Mouse (Mus musculus) heart, embryonic 13.5 days (tissue): Measurements from ENCODE around the gene Ccdc13. TPM values are rescaled to one million over a fixed set of nuclear protein-coding genes. Genes with fewer than 3 reads are reported as not detected.

Experiments
- ATAC-seq: fragments of 200-750 bp; cut with Nextera tagmentation; 2 replicates; pipeline ENCODE4 v1.8.0; 2017; ENCODE audit warnings: moderate TSS enrichment; ENCODE audit not compliant: insufficient number of reproducible peaks, low FRiP score, low TSS enrichment; ENCODE audit errors: extremely low read depth
- H3K27ac ChIP-seq: fragments of 300-500 bp; sonication (generic); replicated peaks from 2 replicates; pipeline ENCODE4 v1.5.1; 2015; ENCODE audit warnings: moderate library complexity, mild to moderate bottlenecking, inconsistent platforms
- H3K27me3 ChIP-seq: fragments of 300-500 bp; sonication (generic); replicated peaks from 2 replicates; pipeline ENCODE4 v1.6.1; 2015; ENCODE audit warnings: mild to moderate bottlenecking, inconsistent platforms
- H3K36me3 ChIP-seq: fragments of 300-500 bp; sonication (generic); 2 replicates; pipeline ENCODE4 v1.6.1; 2015; ENCODE audit warnings: mild to moderate bottlenecking, inconsistent platforms
- H3K4me1 ChIP-seq: fragments of 300-500 bp; sonication (generic); 2 replicates; pipeline ENCODE4 v1.6.1; 2015; ENCODE audit warnings: inconsistent platforms
- H3K4me2 ChIP-seq: fragments of 300-500 bp; sonication (generic); 2 replicates; pipeline ENCODE4 v1.6.1; 2015; ENCODE audit warnings: inconsistent platforms, mild to moderate bottlenecking, moderate library complexity
- H3K4me3 ChIP-seq: fragments of 300-500 bp; sonication (generic); 2 replicates; pipeline ENCODE4 v1.5.1; 2015; ENCODE audit warnings: moderate library complexity, mild to moderate bottlenecking, inconsistent platforms
- H3K9ac ChIP-seq: fragments of 300-500 bp; sonication (generic); 2 replicates; pipeline ENCODE4 v1.6.1; 2015; ENCODE audit warnings: inconsistent platforms, mild to moderate bottlenecking, moderate library complexity
- H3K9me3 ChIP-seq: fragments of 300-500 bp; sonication (generic); 2 replicates; pipeline ENCODE4 v1.6.1; 2016; ENCODE audit warnings: inconsistent platforms
- WGBS: fragments of 180-500 bp; shearing (Covaris S2); methylation state at CpG from one replicate; pipeline ENCODE4 v1.1.7; 2015; ENCODE audit warnings: mixed read lengths; 5-methylcytosine and 5-hydroxymethylcytosine counted together
- polyA plus RNA-seq: library from polyadenylated mRNA; unstranded; fragments of >200 nt; fragmentation: Nextera tagmentation; extraction: Ambion mirVana; gene quantifications from 2 replicates; pipeline ENCODE4 v1.2.1, GENCODE M21; 2015

Ccdc13 gene
- polyA plus RNA-seq, 1 experiment from 2014 or later = not detected

DNA sequence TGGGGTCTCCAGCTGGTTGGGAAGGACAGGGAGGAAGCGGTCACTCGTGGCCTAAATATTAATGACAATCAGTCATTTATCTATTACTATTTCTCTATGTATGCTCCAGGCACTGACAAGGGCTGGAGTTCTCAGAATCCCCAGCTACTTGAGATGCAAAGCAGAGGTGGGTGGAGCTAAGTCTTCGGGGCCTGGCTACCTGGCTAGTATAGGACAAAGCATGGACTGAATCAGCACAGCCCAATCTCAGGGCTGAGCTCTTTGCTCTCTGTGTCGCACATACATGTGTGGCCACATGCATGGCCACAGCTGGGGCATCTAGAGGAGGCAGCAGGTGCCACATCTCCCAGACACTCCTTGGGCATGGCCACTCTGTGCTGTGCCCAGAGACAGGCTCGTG lies 18.5 kb downstream of the Ccdc13 start:
- 63% methylated on average over 5 of the region's 5 CpGs for WGBS
- no peak overlapping the region for H3K4me3 ChIP-seq
- H3K27me3 ChIP-seq = no peaks in the 10 kb centered on the region
- ATAC-seq = no peak
- H3K4me2 ChIP-seq = no peak overlapping the region
- H3K4me1 ChIP-seq = peaks cover 14% of the 10 kb centered on the region
- H3K27ac ChIP-seq = no peak overlapping the region
- H3K9ac ChIP-seq = no peak overlapping the region
- no peaks in the 10 kb centered on the region for H3K9me3 ChIP-seq
- H3K36me3 ChIP-seq = no peaks in the 10 kb centered on the region

DNA sequence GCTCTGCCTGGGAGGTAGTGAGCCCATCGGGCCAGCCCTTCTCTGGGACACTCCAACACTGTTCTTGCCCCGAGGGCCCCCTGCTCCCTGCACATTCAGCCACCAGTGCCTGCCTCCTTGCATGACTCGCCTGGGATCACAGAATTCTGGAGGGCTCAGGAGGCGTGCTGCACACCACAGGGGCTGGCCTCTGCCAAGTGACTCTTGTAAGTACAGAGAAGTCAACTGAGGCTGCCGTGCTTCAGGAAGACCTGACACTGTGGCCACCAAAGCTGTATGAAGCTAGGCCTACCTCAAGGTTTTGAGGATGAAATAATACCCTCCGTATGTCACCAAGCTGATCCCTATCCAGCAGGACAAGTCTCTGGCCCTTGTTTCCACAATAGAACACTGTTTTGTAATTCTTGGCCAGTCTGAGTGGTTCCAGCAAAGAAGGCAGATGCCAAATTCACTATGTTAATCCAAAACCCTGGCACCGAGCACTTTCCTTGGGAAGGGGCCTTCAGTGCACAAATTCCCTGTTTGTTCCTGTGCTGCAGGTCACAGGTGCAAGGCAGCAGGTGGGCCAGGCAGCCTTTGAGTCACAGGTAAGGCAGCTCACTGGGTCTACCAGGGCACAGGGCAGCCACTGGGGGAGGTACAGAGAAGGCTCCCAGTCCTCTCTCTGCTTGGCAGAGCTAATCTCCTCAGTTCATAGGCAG lies 19.3 kb downstream of the Ccdc13 start:
- H3K36me3 ChIP-seq = no peaks in the 10 kb centered on the region
- no peak overlapping the region for H3K4me2 ChIP-seq
- WGBS = 47% methylated on average over 7 of the region's 7 CpGs
- no peaks in the 10 kb centered on the region for H3K9me3 ChIP-seq
- H3K4me1 ChIP-seq = peaks cover 14% of the 10 kb centered on the region
- 0 out of 2 replicates have a peak overlapping the region, but pooled peaks have one; percentile 1 for H3K9ac ChIP-seq
- ATAC-seq = no peak
- no peak overlapping the region for H3K4me3 ChIP-seq
- no peak overlapping the region for H3K27ac ChIP-seq
- H3K27me3 ChIP-seq = no peaks in the 10 kb centered on the region

DNA sequence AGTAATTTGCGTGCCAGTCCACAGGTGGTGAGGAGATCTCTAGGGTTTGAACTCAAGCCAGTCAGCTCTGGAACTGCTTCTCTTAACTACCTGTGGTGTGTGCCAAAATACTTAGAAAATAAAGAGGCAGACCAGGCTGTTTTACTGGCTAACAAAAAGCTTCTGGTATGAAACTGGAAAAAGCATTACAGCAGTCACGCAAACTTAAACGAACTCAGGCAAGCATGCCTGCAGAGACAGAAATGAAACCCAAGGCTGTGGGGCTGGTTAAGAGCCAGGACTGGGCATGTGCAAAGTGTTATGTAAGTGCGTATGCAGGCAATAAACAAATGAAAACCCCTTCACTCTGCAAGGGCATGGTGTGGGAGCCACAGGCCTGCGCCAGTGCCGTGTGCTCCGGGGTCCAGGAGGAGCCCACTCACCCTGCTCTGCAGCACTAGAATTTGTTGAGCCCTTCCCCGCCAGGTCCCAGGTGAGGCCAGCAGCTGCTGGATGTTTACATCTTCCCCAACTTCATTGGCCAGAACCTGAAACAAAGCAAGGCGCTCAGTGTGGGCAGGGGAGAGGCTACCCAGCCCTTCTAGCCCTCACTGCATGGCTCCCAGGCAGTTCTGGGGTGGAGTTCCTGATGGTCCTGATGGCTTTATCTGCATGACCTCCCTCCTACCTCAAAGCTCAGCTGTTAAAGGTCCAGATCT lies 20.0 kb downstream of the Ccdc13 start:
- Histone ChIP-seq H3K4me1 (peaks cover 14% of the 10 kb centered on the region), H3K9ac (0 out of 2 replicates have a peak overlapping the region, but pooled peaks have one; percentile 40), H3K27ac (no peak overlapping the region), H3K36me3 (no peaks in the 10 kb centered on the region), H3K9me3 (no peaks in the 10 kb centered on the region), H3K4me3 (no peak overlapping the region), H3K27me3 (no peaks in the 10 kb centered on the region), H3K4me2 (no peak overlapping the region)
- ATAC-seq = no peak
- WGBS = 77% methylated on average over 9 of the region's 9 CpGs

DNA sequence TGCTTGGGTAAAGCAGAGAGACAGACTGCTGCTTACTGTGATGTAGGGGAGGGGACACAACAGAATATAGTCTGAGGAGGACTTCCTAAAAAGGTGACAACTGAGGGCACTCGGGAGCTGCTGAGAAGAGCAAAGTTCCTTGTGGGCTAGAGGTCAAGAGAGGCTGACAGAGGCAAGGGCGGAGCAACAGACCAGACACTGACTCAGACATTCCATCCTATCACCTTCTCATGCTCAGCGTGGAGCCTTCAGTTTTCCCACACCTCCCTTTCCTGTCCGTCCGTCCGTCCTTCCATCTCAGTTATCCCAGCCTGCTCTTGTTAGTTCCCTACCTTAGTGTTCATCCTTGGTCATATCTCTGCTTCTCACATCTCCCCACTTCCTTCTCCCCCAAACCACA lies 24.1 kb downstream of the Ccdc13 start:
- peaks cover 19% of the 10 kb centered on the region for H3K4me1 ChIP-seq
- H3K4me2 ChIP-seq = no peak overlapping the region
- H3K36me3 ChIP-seq = no peaks in the 10 kb centered on the region
- ATAC-seq = no peak
- H3K27ac ChIP-seq = no peak overlapping the region
- 0 out of 2 replicates have a peak, but pooled peaks cover 17% of the 10 kb centered on the region for H3K27me3 ChIP-seq
- no peaks in the 10 kb centered on the region for H3K9me3 ChIP-seq
- no peak overlapping the region for H3K4me3 ChIP-seq
- 33% methylated on average over 6 of the region's 6 CpGs for WGBS
- H3K9ac ChIP-seq = no peak overlapping the region

DNA sequence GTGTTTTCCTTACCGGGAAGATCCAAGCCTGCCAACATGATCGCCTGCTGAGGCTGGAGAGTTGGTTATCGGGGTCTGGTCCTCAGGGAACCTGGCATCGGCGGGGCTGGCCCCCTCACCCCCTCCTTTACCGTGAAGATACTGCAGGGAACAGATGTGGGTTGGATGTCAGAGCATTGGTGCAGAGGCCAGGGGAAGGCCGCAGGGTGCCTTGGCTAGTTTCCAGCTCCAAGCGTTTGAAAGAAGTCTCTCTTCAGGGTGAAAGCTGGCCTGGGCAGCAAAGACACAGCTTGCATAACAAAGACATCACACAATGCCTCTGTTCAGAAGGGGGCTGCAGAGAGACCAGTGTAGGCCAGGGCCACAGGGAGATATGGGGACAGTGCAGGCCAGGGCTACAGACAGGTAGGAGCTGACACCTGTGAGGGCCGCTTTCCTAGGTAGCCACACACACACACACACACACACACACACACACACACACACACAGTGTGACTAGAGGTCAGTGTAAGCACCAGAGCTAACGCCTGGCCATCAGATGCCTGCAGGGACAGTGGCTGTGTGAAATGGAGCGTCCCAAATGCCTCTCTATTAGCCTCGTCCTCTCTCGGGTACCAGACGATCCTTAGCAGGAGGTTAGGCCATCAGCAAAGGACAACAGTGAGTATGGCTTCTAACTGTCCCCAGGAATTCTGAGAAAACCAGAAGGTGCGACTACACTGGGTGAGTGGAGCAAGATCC lies 29.0 kb downstream of the Ccdc13 start:
- Histone ChIP-seq H3K27me3 (0 out of 2 replicates have a peak, but pooled peaks cover 17% of the 10 kb centered on the region), H3K36me3 (no peaks in the 10 kb centered on the region), H3K4me3 (no peak overlapping the region), H3K4me2 (no peak overlapping the region), H3K27ac (no peak overlapping the region; the same call in 1 of the 2 replicates), H3K4me1 (peaks cover 39% of the 10 kb centered on the region), H3K9ac (peak overlapping the region; percentile 52; the same call in 1 of the 2 replicates), H3K9me3 (no peaks in the 10 kb centered on the region)
- no peak for ATAC-seq
- WGBS = 31% methylated on average over 15 of the region's 15 CpGs

DNA sequence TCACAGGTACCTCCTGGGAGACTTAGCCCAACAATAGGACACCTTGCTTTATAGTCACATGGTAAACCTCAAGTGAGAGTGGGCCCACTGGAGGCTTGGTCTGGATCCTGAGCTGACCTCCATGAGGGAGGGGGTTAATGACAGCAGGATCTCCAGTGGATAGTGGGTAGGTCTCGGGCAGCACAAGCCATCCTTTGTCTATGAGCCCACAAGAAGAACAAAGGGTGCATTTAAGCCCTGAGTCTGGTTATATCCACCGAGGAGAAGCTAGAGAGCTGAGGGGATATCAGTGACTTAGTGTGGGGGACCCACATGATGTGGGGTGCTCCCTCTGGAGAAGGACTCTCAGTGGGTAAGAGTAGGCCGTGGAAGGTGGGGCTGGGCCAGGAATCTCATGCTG lies 30.8 kb downstream of the Ccdc13 start:
- no peak overlapping the region for H3K27ac ChIP-seq
- peaks cover 46% of the 10 kb centered on the region for H3K4me1 ChIP-seq
- no peak for ATAC-seq
- H3K4me2 ChIP-seq = no peak overlapping the region
- H3K36me3 ChIP-seq = no peaks in the 10 kb centered on the region
- 65% methylated on average over 3 of the region's 3 CpGs for WGBS
- H3K9ac ChIP-seq = no peak overlapping the region
- 0 out of 2 replicates have a peak, but pooled peaks cover 17% of the 10 kb centered on the region for H3K27me3 ChIP-seq
- no peaks in the 10 kb centered on the region for H3K9me3 ChIP-seq
- no peak overlapping the region for H3K4me3 ChIP-seq

DNA sequence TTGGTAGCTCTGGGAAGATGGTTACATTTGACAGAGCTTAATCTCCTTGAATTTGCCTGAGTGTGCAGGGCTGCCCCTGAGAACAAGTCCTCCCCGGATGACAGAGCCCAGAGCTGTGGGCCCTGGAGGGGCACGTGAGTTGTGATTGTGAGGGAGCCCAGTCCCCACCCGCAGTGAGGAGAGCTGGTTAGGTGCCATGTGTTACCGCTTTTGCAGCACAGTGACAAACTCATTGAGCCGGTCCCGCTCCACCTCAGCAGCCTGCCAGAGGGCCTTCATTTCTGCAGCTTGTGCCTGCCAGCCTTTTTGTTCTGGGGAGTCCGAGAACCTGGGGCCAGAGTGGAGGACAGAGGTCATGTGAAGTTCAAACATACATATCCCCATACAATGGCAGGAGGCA lies 31.3 kb downstream of the Ccdc13 start:
- no peak overlapping the region for H3K9ac ChIP-seq
- no peaks in the 10 kb centered on the region for H3K36me3 ChIP-seq
- 54% methylated on average over 7 of the region's 7 CpGs for WGBS
- no peak overlapping the region for H3K4me2 ChIP-seq
- peaks cover 52% of the 10 kb centered on the region for H3K4me1 ChIP-seq
- ATAC-seq = no peak
- H3K27me3 ChIP-seq = 0 out of 2 replicates have a peak, but pooled peaks cover 13% of the 10 kb centered on the region
- no peaks in the 10 kb centered on the region for H3K9me3 ChIP-seq
- no peak overlapping the region for H3K4me3 ChIP-seq
- no peak overlapping the region for H3K27ac ChIP-seq

DNA sequence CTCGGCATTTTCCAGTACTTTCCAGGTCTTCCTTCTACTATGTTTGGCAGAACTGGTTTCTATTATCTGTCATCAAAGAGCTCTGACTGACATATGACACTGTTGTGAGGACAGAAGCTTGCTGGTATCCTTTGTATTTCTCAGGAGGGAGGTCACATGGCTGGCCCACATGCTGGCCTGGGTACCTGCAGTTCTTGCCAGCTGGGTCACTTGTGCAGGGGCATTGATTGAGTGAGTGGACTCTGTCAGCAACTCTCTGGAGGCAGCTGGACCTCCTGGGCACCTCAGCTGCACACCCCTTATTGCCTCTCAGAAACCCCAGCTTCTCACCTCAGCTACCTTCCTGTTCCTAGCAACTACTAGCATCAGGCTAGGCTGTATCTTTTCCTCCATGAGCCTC lies 31.7 kb downstream of the Ccdc13 start:
- H3K36me3 ChIP-seq = no peaks in the 10 kb centered on the region
- WGBS = 25% methylated on average over 1 of the region's 1 CpGs
- H3K4me3 ChIP-seq = no peak overlapping the region
- H3K9ac ChIP-seq = no peak overlapping the region
- peaks cover 56% of the 10 kb centered on the region for H3K4me1 ChIP-seq
- no peak for ATAC-seq
- no peak overlapping the region for H3K4me2 ChIP-seq
- H3K9me3 ChIP-seq = no peaks in the 10 kb centered on the region
- H3K27me3 ChIP-seq = 0 out of 2 replicates have a peak, but pooled peaks cover 11% of the 10 kb centered on the region
- no peak overlapping the region for H3K27ac ChIP-seq

DNA sequence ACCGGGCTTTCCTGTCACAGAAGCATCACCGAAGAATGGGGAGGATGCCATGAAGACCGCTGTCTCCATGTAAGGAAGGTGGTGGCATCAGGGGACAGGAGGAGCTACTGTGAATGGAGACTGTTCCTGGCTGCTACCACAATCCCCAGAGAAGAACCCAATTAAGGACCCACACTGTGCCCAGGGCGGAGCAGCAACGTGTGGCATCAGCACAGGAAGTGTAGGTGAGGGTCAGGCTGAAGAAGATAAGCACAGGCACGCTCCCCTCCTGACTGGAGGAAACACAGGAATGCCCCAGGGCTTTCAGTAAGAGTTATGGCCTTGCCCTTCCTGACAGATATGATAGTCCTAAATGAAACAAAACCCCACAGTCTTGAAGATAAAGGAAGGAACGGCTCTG lies 36.5 kb downstream of the Ccdc13 start:
- no peak for ATAC-seq
- 46% methylated on average over 7 of the region's 7 CpGs for WGBS
- Histone ChIP-seq H3K4me2 (no peak overlapping the region), H3K9ac (no peak overlapping the region), H3K9me3 (no peaks in the 10 kb centered on the region), H3K4me1 (peaks cover 32% of the 10 kb centered on the region), H3K4me3 (no peak overlapping the region), H3K36me3 (no peaks in the 10 kb centered on the region), H3K27ac (no peak overlapping the region), H3K27me3 (peaks cover 31% of the 10 kb centered on the region)

DNA sequence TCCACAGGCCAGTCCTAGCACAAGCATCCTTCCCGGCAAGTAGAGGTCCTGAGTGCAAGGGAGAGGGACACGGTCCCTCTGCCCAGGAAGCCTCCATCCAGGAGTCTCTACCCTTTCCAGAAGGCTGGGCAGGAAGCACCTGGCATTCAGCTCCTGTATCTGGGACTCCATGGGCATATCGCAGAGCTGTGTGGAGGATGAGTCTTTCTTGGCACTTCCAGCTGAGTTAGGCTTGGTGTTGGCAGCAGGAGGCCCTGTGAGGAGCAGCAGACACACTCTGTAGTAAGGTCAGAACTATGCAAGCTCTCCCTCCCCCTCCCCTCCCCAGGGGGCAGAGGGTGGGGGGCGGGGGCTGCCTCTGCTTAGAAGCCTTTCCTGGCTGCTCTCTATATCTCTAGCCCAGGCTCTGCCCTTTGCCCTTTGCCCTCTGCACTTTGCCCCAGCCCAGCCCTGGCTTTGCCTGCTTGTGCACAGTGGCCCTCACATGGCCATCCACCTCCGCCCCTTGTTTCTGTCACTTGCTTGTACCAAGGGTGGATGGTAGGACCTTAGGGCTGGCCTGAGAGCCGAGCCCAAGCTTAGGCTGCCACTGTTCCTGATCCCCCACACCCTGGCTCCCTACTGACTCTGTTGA lies 40.3 kb downstream of the Ccdc13 start:
- Histone ChIP-seq H3K36me3 (no peaks in the 10 kb centered on the region), H3K27me3 (peaks cover 51% of the 10 kb centered on the region), H3K4me1 (peaks cover 43% of the 10 kb centered on the region), H3K27ac (no peak overlapping the region), H3K4me2 (no peak overlapping the region), H3K9me3 (no peaks in the 10 kb centered on the region), H3K4me3 (no peak overlapping the region), H3K9ac (no peak overlapping the region)
- ATAC-seq = no peak
- 37% methylated on average over 6 of the region's 6 CpGs for WGBS

DNA sequence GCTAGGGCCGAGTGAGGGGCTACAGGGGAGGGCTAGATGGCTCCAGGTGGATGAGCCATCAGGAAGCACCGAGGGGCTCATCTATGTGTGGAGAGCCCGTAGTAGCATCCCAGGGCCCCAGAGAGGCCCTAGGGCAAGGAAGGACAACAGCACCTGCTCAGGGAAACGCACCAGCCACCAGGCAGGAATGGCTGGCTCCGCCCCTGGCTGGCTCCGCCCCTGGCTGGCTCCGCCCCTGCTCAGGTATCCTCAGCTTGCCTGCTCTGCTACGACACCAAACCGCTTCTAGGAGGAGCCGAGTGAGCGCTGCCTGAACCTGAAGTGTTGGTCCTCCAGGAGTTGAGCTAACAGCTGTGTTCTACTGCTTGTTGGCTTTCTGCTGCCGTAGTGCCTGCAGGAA lies 41.5 kb downstream of the Ccdc13 start:
- no peaks in the 10 kb centered on the region for H3K9me3 ChIP-seq
- H3K4me2 ChIP-seq = no peak overlapping the region
- WGBS = 15% methylated on average over 12 of the region's 12 CpGs
- no peak overlapping the region for H3K9ac ChIP-seq
- ATAC-seq = no peak
- no peak overlapping the region for H3K27ac ChIP-seq
- peaks cover 37% of the 10 kb centered on the region for H3K4me1 ChIP-seq
- no peak overlapping the region for H3K4me3 ChIP-seq
- H3K36me3 ChIP-seq = no peaks in the 10 kb centered on the region
- peaks cover 51% of the 10 kb centered on the region for H3K27me3 ChIP-seq
